Mouse (Mus musculus): ENCODE data around the gene P2ry6.

DNA sequence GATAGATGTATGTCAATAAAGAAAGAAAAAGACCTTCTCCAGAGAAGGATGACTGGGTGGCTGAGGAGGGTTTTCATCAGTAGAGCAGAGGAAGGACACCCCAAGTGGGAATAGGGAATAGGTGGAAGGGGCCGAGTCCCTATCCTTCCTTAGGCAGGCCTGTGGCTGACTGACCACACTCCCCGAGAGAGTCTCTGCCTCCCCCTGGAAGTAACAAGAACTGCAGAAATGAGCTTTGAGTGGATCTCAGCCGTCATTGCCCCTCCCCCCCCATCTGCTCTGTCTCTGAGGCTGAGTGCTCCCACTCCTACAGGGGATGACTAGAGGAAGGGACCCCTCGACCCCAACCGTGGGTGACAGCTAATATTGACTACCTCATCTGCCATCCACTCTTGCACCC, 33.3 kb downstream of the P2ry6 start:
- TF ChIP-seq CTCF (conservative IDR thresholded peaks at IDR 0.05; ENCODE audit: low read length): no peak
- no peak for TF ChIP-seq NANOG (IDR thresholded peaks at IDR 0.05; ENCODE audit: borderline replicate concordance, low read length)

All from E14TG2a.4 (cell line).